Mouse (Mus musculus): Measurements from ENCODE around the gene Thsd4. TPM values are rescaled to one million over a fixed set of nuclear protein-coding genes. Genes with fewer than 3 reads are reported as not detected.
A peak's percentile ranks its signal among the peaks of the same experiment; 100 is the strongest.

The Thsd4 gene
- polyA plus RNA-seq (2011; ENCODE audit: insufficient read depth, insufficient read length, low replicate concordance, missing spikeins), result 0.97 and 1.1 TPM in 2 replicates

- Histone ChIP-seq H3K27ac (ENCODE audit: control insufficient read depth, insufficient read depth, low read depth, low read length, poor library complexity) (no peak within 1 kb of the TSS), H3K4me1 (ENCODE audit: control insufficient read depth, insufficient read depth, low read length) (no peaks in the 10 kb centered on the region), H3K4me3 (replicated peaks; ENCODE audit: control insufficient read depth, low read depth, low read length) (no peak within 1 kb of the TSS)
- TF ChIP-seq POLR2A (IDR thresholded peaks at IDR 0.05; ENCODE audit: borderline replicate concordance, control insufficient read depth, low read depth, low read length) (no peak), CTCF (IDR thresholded peaks at IDR 0.05; ENCODE audit: control insufficient read depth, insufficient read depth, low read length) (peak; percentile 35; the same call in 1 of the 2 replicates)
- 2% methylated on average over 51 of the region's 51 CpGs for WGBS
These were observed at the start of gene Thsd4 for GRCm38 (mm10) chr9:60521806-60522264. Thsd4 (minus strand) TSS chr9:60522046.

GRCm38 (mm10) chr9:60571041-60571440 is 49.2 kb upstream of the Thsd4 start:
- 70% methylated on average over 4 of the region's 4 CpGs for WGBS

GRCm38 (mm10) chr9:60569366-60569765 is 47.5 kb upstream of the Thsd4 start:
- H3K4me1 ChIP-seq (ENCODE audit: control insufficient read depth, insufficient read depth, low read length), result no peaks in the 10 kb centered on the region
- H3K27ac ChIP-seq (ENCODE audit: control insufficient read depth, insufficient read depth, low read depth, low read length, poor library complexity), result no peak overlapping the region
- H3K4me3 ChIP-seq (replicated peaks; ENCODE audit: control insufficient read depth, low read depth, low read length), result no peak overlapping the region
- WGBS, result 71% methylated on average over 2 of the region's 2 CpGs
- no peak for TF ChIP-seq POLR2A (IDR thresholded peaks at IDR 0.05; ENCODE audit: borderline replicate concordance, control insufficient read depth, low read depth, low read length)
- no peak for TF ChIP-seq CTCF (IDR thresholded peaks at IDR 0.05; ENCODE audit: control insufficient read depth, insufficient read depth, low read length)

More at GRCm38 (mm10) chr9:60571041-60571440, 49.2 kb upstream of the Thsd4 start:
- TF ChIP-seq CTCF (IDR thresholded peaks at IDR 0.05; ENCODE audit: control insufficient read depth, insufficient read depth, low read length), result no peak
- no peak for TF ChIP-seq POLR2A (IDR thresholded peaks at IDR 0.05; ENCODE audit: borderline replicate concordance, control insufficient read depth, low read depth, low read length)
- no peak overlapping the region for H3K4me3 ChIP-seq (replicated peaks; ENCODE audit: control insufficient read depth, low read depth, low read length)
- H3K4me1 ChIP-seq (ENCODE audit: control insufficient read depth, insufficient read depth, low read length), result no peaks in the 10 kb centered on the region
- H3K27ac ChIP-seq (ENCODE audit: control insufficient read depth, insufficient read depth, low read depth, low read length, poor library complexity), result no peak overlapping the region

- no peak overlapping the region for H3K27ac ChIP-seq (ENCODE audit: control insufficient read depth, insufficient read depth, low read depth, low read length, poor library complexity)
- no peak for TF ChIP-seq POLR2A (IDR thresholded peaks at IDR 0.05; ENCODE audit: borderline replicate concordance, control insufficient read depth, low read depth, low read length)
- no peak for TF ChIP-seq CTCF (IDR thresholded peaks at IDR 0.05; ENCODE audit: control insufficient read depth, insufficient read depth, low read length)
- WGBS, result 86% methylated on average over 7 of the region's 7 CpGs
- no peak overlapping the region for H3K4me3 ChIP-seq (replicated peaks; ENCODE audit: control insufficient read depth, low read depth, low read length)
- H3K4me1 ChIP-seq (ENCODE audit: control insufficient read depth, insufficient read depth, low read length), result no peaks in the 10 kb centered on the region
These were observed 42.0 kb upstream of the Thsd4 start for GRCm38 (mm10) chr9:60563809-60564208.

GRCm38 (mm10) chr9:60562443-60563371 is 40.9 kb upstream of the Thsd4 start:
- H3K4me1 ChIP-seq (ENCODE audit: control insufficient read depth, insufficient read depth, low read length), result no peaks in the 10 kb centered on the region
- TF ChIP-seq CTCF (IDR thresholded peaks at IDR 0.05; ENCODE audit: control insufficient read depth, insufficient read depth, low read length) (peak; percentile 8; the same call in 1 of the 2 replicates), POLR2A (IDR thresholded peaks at IDR 0.05; ENCODE audit: borderline replicate concordance, control insufficient read depth, low read depth, low read length) (no peak)
- no peak overlapping the region for H3K4me3 ChIP-seq (replicated peaks; ENCODE audit: control insufficient read depth, low read depth, low read length)
- H3K27ac ChIP-seq (ENCODE audit: control insufficient read depth, insufficient read depth, low read depth, low read length, poor library complexity), result no peak overlapping the region
- WGBS, result 17% methylated on average over 20 of the region's 20 CpGs

- WGBS, result 60% methylated on average over 9 of the region's 9 CpGs
- TF ChIP-seq POLR2A (IDR thresholded peaks at IDR 0.05; ENCODE audit: borderline replicate concordance, control insufficient read depth, low read depth, low read length) (no peak), CTCF (IDR thresholded peaks at IDR 0.05; ENCODE audit: control insufficient read depth, insufficient read depth, low read length) (no peak)
- no peak overlapping the region for H3K4me3 ChIP-seq (replicated peaks; ENCODE audit: control insufficient read depth, low read depth, low read length)
- H3K27ac ChIP-seq (ENCODE audit: control insufficient read depth, insufficient read depth, low read depth, low read length, poor library complexity), result no peak overlapping the region
- no peaks in the 10 kb centered on the region for H3K4me1 ChIP-seq (ENCODE audit: control insufficient read depth, insufficient read depth, low read length)
These were observed 39.9 kb upstream of the Thsd4 start for GRCm38 (mm10) chr9:60561641-60562289.

- no peak overlapping the region for H3K27ac ChIP-seq (ENCODE audit: control insufficient read depth, insufficient read depth, low read depth, low read length, poor library complexity)
- no peaks in the 10 kb centered on the region for H3K4me1 ChIP-seq (ENCODE audit: control insufficient read depth, insufficient read depth, low read length)
- TF ChIP-seq POLR2A (IDR thresholded peaks at IDR 0.05; ENCODE audit: borderline replicate concordance, control insufficient read depth, low read depth, low read length), result no peak
- TF ChIP-seq CTCF (IDR thresholded peaks at IDR 0.05; ENCODE audit: control insufficient read depth, insufficient read depth, low read length), result no peak
- H3K4me3 ChIP-seq (replicated peaks; ENCODE audit: control insufficient read depth, low read depth, low read length), result no peak overlapping the region
- 74% methylated on average over 3 of the region's 3 CpGs for WGBS
These were observed 36.7 kb upstream of the Thsd4 start for GRCm38 (mm10) chr9:60558507-60558906.

- Histone ChIP-seq H3K4me1 (ENCODE audit: control insufficient read depth, insufficient read depth, low read length) (no peaks in the 10 kb centered on the region), H3K4me3 (replicated peaks; ENCODE audit: control insufficient read depth, low read depth, low read length) (no peak overlapping the region), H3K27ac (ENCODE audit: control insufficient read depth, insufficient read depth, low read depth, low read length, poor library complexity) (no peak overlapping the region)
- TF ChIP-seq CTCF (IDR thresholded peaks at IDR 0.05; ENCODE audit: control insufficient read depth, insufficient read depth, low read length) (no peak), POLR2A (IDR thresholded peaks at IDR 0.05; ENCODE audit: borderline replicate concordance, control insufficient read depth, low read depth, low read length) (no peak)
- WGBS, result 95% methylated on average over 4 of the region's 4 CpGs
These were observed 29.4 kb upstream of the Thsd4 start for GRCm38 (mm10) chr9:60551238-60551637.
